In genomic region chr17:87327645-87328044, GRCm38 (mm10) we compare ENCODE assay signal across 12 mouse cellular contexts. TPM values are rescaled to one million over a fixed set of nuclear protein-coding genes. Genes with fewer than 3 reads are reported as not detected.
DNase-seq lines count a peak whose midpoint lies in the region; ATAC-seq lines count a peak whose summit lies in the region.
"Had no signal": no experiment of that assay in that cellular context is flagged by ENCODE, and none has a peak within 500 bp of the region (broad histone marks: within the 10 kb centered on the region; RNA-seq: fewer than 3 reads in every experiment).

No protein-coding gene starts in this region.

- DNase-seq in heart, adult 11 months, result peak; percentile 87
- no peak for DNase-seq in heart, postnatal 4 days
- no peak for DNase-seq in ovary, postnatal 36 days (ENCODE audit: low spot score)
- no peak for DNase-seq in right cerebral cortex, postnatal 14 days
- DNase-seq: adrenal gland, adult 2 months; lung, adult 2 months had no signal

- H3K4me1 ChIP-seq in forebrain, embryonic 12.5 days, result peaks cover 53% of the 10 kb centered on the region
- H3K4me1 ChIP-seq in hindbrain, embryonic 12.5 days, result peaks cover 49% of the 10 kb centered on the region
- peaks cover 54% of the 10 kb centered on the region for H3K4me1 ChIP-seq in midbrain, embryonic 15.5 days

- H3K9me3 ChIP-seq in forebrain, embryonic 12.5 days, result no peaks in the 10 kb centered on the region
- no peaks in the 10 kb centered on the region for H3K9me3 ChIP-seq in hindbrain, embryonic 12.5 days (replicated peaks)
- H3K9me3 ChIP-seq in midbrain, embryonic 15.5 days, result no peaks in the 10 kb centered on the region
- H3K9me3 ChIP-seq: intestine, embryonic 15.5 days had no signal

- peak overlapping the region; percentile 26 for H3K27ac ChIP-seq in forebrain, embryonic 12.5 days
- H3K27ac ChIP-seq in hindbrain, embryonic 12.5 days, result peak overlapping the region; percentile 41; the same call in 1 of the 2 replicates
- peak overlapping the region; percentile 48 for H3K27ac ChIP-seq in midbrain, embryonic 15.5 days
- H3K27ac ChIP-seq: intestine, embryonic 15.5 days; macrophage had no signal

- no peak overlapping the region for H3K4me3 ChIP-seq in forebrain, embryonic 12.5 days (replicated peaks)
- no peak overlapping the region for H3K4me3 ChIP-seq in hindbrain, embryonic 12.5 days
- H3K4me3 ChIP-seq in midbrain, embryonic 15.5 days, result no peak overlapping the region
- H3K4me3 ChIP-seq: erythroblast, embryonic 14.5 days; intestine, embryonic 15.5 days had no signal

- H3K27me3 ChIP-seq in forebrain, embryonic 12.5 days, result no peaks in the 10 kb centered on the region; the same call in 1 of the 2 replicates
- no peaks in the 10 kb centered on the region for H3K27me3 ChIP-seq in hindbrain, embryonic 12.5 days
- H3K27me3 ChIP-seq in midbrain, embryonic 15.5 days (replicated peaks), result no peaks in the 10 kb centered on the region
- H3K27me3 ChIP-seq: intestine, embryonic 15.5 days had no signal

- 75% methylated on average over 8 of the region's 8 CpGs for WGBS in forebrain, embryonic 12.5 days
- 64% methylated on average over 8 of the region's 8 CpGs for WGBS in hindbrain, embryonic 12.5 days
- WGBS in midbrain, embryonic 15.5 days, result 58% methylated on average over 8 of the region's 8 CpGs

- ATAC-seq in forebrain, embryonic 12.5 days (ENCODE audit: low FRiP score), result no peak
- ATAC-seq in hindbrain, embryonic 12.5 days (ENCODE audit: low FRiP score), result no peak
- ATAC-seq in midbrain, embryonic 15.5 days (replicated peaks), result no peak

- no peaks in the 10 kb centered on the region for H3K36me3 ChIP-seq in forebrain, embryonic 12.5 days (replicated peaks)
- H3K36me3 ChIP-seq in hindbrain, embryonic 12.5 days, result no peaks in the 10 kb centered on the region
- H3K36me3 ChIP-seq in midbrain, embryonic 15.5 days (replicated peaks), result no peaks in the 10 kb centered on the region

- no peak overlapping the region for H3K9ac ChIP-seq in forebrain, embryonic 12.5 days
- H3K9ac ChIP-seq in hindbrain, embryonic 12.5 days, result 0 out of 2 replicates have a peak overlapping the region, but pooled peaks have one; percentile 23
- no peak overlapping the region for H3K9ac ChIP-seq in midbrain, embryonic 15.5 days
- H3K9ac ChIP-seq: intestine, embryonic 15.5 days had no signal

- H3K4me2 ChIP-seq in forebrain, embryonic 12.5 days, result no peak overlapping the region
- no peak overlapping the region for H3K4me2 ChIP-seq in hindbrain, embryonic 12.5 days (replicated peaks)
- no peak overlapping the region for H3K4me2 ChIP-seq in midbrain, embryonic 15.5 days
- H3K4me2 ChIP-seq: intestine, embryonic 15.5 days had no signal

RNA-seq across cellular contexts. Expression of gene Ttc7, which starts 45.0 kb away (rescaled TPM):
- 1 to 10 TPM; 5.5 TPM for total RNA-seq in heart, postnatal 4 days (2021)
- 3.5 and 3.8 TPM in 2 replicates for polyA plus RNA-seq in forebrain, embryonic 12.5 days (2016; fragmentation: Nextera tagmentation; extraction: Ambion mirVana)
- polyA plus RNA-seq in hindbrain, embryonic 12.5 days (2016; fragmentation: Nextera tagmentation; extraction: Ambion mirVana), result 6.0 and 6.6 TPM in 2 replicates
- 4.9 TPM in 2 replicates for polyA plus RNA-seq in midbrain, embryonic 15.5 days (2015; fragmentation: Nextera tagmentation; extraction: Ambion mirVana)
